In genomic region chr5:86630700-86631099, GRCm38 (mm10) we compare ENCODE assay signal across 28 mouse cellular contexts. TPM values are rescaled to one million over a fixed set of nuclear protein-coding genes. Genes with fewer than 3 reads are reported as not detected.
"Had no signal": no experiment of that assay in that cellular context is flagged by ENCODE, and none has a peak within 500 bp of the region (broad histone marks: within the 10 kb centered on the region; RNA-seq: fewer than 3 reads in every experiment).

No protein-coding gene starts in this region.

- H3K4me3 ChIP-seq: layer of hippocampus, adult 2 months; left cerebral cortex, adult 2 months; limb, embryonic 12.5 days; limb, embryonic 15.5 days; midbrain, embryonic 12.5 days; midbrain, embryonic 15.5 days; neural tube, embryonic 13.5 days; stomach, embryonic 15.5 days had no signal

- H3K4me2 ChIP-seq: limb, embryonic 12.5 days; limb, embryonic 15.5 days; liver, embryonic 11.5 days; lung, embryonic 14.5 days; midbrain, embryonic 12.5 days; midbrain, embryonic 15.5 days; neural tube, embryonic 13.5 days; stomach, embryonic 15.5 days had no signal

- H3K27me3 ChIP-seq: limb, embryonic 12.5 days; limb, embryonic 15.5 days; midbrain, embryonic 12.5 days; midbrain, embryonic 15.5 days; neural tube, embryonic 13.5 days; stomach, embryonic 15.5 days had no signal

- H3K36me3 ChIP-seq: limb, embryonic 12.5 days; limb, embryonic 15.5 days; midbrain, embryonic 12.5 days; midbrain, embryonic 15.5 days; neural tube, embryonic 13.5 days; stomach, embryonic 15.5 days had no signal

- H3K27ac ChIP-seq: kidney, postnatal 0 days; layer of hippocampus, adult 2 months; left cerebral cortex, adult 2 months; limb, embryonic 12.5 days; limb, embryonic 15.5 days; liver, embryonic 14.5 days; macrophage; midbrain, embryonic 12.5 days; midbrain, embryonic 15.5 days; neural tube, embryonic 13.5 days; stomach, embryonic 15.5 days had no signal

- H3K9ac ChIP-seq: limb, embryonic 12.5 days; limb, embryonic 15.5 days; liver, embryonic 14.5 days; liver, postnatal 0 days; lung, embryonic 14.5 days; midbrain, embryonic 12.5 days; midbrain, embryonic 15.5 days; neural tube, embryonic 13.5 days; stomach, embryonic 15.5 days had no signal

- DNase-seq: kidney, postnatal 25 days; layer of hippocampus, adult 9-11 months; layer of hippocampus, postnatal 36 days; left cerebral cortex, postnatal 4 days; liver, postnatal 0 days; lung, embryonic 14.5 days; retina, postnatal 1 day; right cerebral cortex, postnatal 25 days; spleen, adult 18-20 months; thymus, postnatal 36 days had no signal

- ATAC-seq: liver, postnatal 0 days; lung, postnatal 0 days; midbrain, embryonic 15.5 days had no signal

- H3K4me1 ChIP-seq: limb, embryonic 12.5 days; limb, embryonic 15.5 days; midbrain, embryonic 12.5 days; midbrain, embryonic 15.5 days; neural tube, embryonic 13.5 days; stomach, embryonic 15.5 days had no signal

- H3K9me3 ChIP-seq: limb, embryonic 12.5 days; limb, embryonic 15.5 days; midbrain, embryonic 12.5 days; midbrain, embryonic 15.5 days; neural tube, embryonic 13.5 days; stomach, embryonic 15.5 days had no signal

RNA-seq across cellular contexts. Expression of gene Tmprss11f, which starts 1.5 kb away (rescaled TPM):
- total RNA-seq: layer of hippocampus, adult 2 months; layer of hippocampus, postnatal 36 days; left cerebral cortex, adult 2 months; left cerebral cortex, postnatal 10 days; left cerebral cortex, postnatal 4 days; megakaryocyte, adult 5-6 weeks had no signal
- polyA plus RNA-seq: kidney, embryonic 14.5 days; large intestine, adult 2 months; liver, embryonic 11.5 days; liver, embryonic 14.5 days; liver, postnatal 0 days; lung, embryonic 14.5 days; lung, postnatal 0 days; macrophage; midbrain, embryonic 12.5 days; midbrain, embryonic 15.5 days; neural tube, embryonic 13.5 days had no signal

RNA-seq across cellular contexts. Expression of gene Tmprss11b, which starts 45.5 kb away (rescaled TPM):
- total RNA-seq: layer of hippocampus, adult 2 months; layer of hippocampus, postnatal 36 days; left cerebral cortex, adult 2 months; left cerebral cortex, postnatal 4 days; megakaryocyte, adult 5-6 weeks had no signal
- polyA plus RNA-seq: kidney, embryonic 14.5 days; kidney, postnatal 0 days; large intestine, adult 2 months; limb, embryonic 12.5 days; liver, embryonic 11.5 days; liver, embryonic 14.5 days; liver, postnatal 0 days; lung, embryonic 14.5 days; lung, postnatal 0 days; macrophage; midbrain, embryonic 12.5 days; midbrain, embryonic 15.5 days; neural tube, embryonic 13.5 days; urinary bladder, adult 2 months had no signal
